Mouse (Mus musculus): Measurements from ENCODE around the gene S100a5. TPM values are rescaled to one million over a fixed set of nuclear protein-coding genes. Genes with fewer than 3 reads are reported as not detected.

The S100a5 gene
- polyA plus RNA-seq, 1 experiment: 0.43 TPM

- Histone ChIP-seq H3K36me3 (ENCODE audit: control insufficient read depth, insufficient read depth) (peaks cover 23% of the 10 kb centered on the region), H3ac (ENCODE audit: control insufficient read depth, insufficient read length, low read depth) (no peak overlapping the region), H3K79me3 (ENCODE audit: low read depth) (peaks cover 33% of the 10 kb centered on the region), H3K79me2 (ENCODE audit: control insufficient read depth, insufficient read depth) (peaks cover 51% of the 10 kb centered on the region), H3K27me3 (ENCODE audit: control insufficient read depth, insufficient read depth, insufficient read length) (no peaks in the 10 kb centered on the region), H3K4me3 (ENCODE audit: insufficient read depth, poor library complexity, severe bottlenecking) (peak overlapping the region; percentile 44)
- no peak for TF ChIP-seq MYOG (IDR thresholded peaks at IDR 0.05; ENCODE audit: control insufficient read depth, extremely low read depth, insufficient read length)
Observed at GRCm38 (mm10) chr3:90606185-90606584, 2.1 kb upstream of the S100a5 start.

GRCm38 (mm10) chr3:90607361-90607760 is 962 bp upstream of the S100a5 start:
- Histone ChIP-seq H3K4me3 (ENCODE audit: insufficient read depth, poor library complexity, severe bottlenecking) (no peak overlapping the region), H3K36me3 (ENCODE audit: control insufficient read depth, insufficient read depth) (peaks cover 23% of the 10 kb centered on the region), H3K79me3 (ENCODE audit: low read depth) (peaks cover 33% of the 10 kb centered on the region), H3K79me2 (ENCODE audit: control insufficient read depth, insufficient read depth) (peaks cover 43% of the 10 kb centered on the region), H3ac (ENCODE audit: control insufficient read depth, insufficient read length, low read depth) (no peak overlapping the region), H3K27me3 (ENCODE audit: control insufficient read depth, insufficient read depth, insufficient read length) (no peaks in the 10 kb centered on the region)
- no peak for TF ChIP-seq MYOG (IDR thresholded peaks at IDR 0.05; ENCODE audit: control insufficient read depth, extremely low read depth, insufficient read length)
- no peak for TF ChIP-seq CTCF (IDR thresholded peaks at IDR 0.05; ENCODE audit: control insufficient read depth, insufficient read depth, insufficient read length)
- no peak for TF ChIP-seq CEBPB (IDR thresholded peaks at IDR 0.05; ENCODE audit: low read depth)
- no peak for TF ChIP-seq USF1 (IDR thresholded peaks at IDR 0.05; ENCODE audit: low read depth)
- no peak for TF ChIP-seq FOSL1 (IDR thresholded peaks at IDR 0.05; ENCODE audit: insufficient read depth, low read length, poor library complexity, severe bottlenecking)
- TF ChIP-seq MYOD1 (IDR thresholded peaks at IDR 0.05; ENCODE audit: control insufficient read depth, insufficient read length, low read depth): no peak
- no peak for TF ChIP-seq MAX (IDR thresholded peaks at IDR 0.05)

- H3K4me3 ChIP-seq (ENCODE audit: insufficient read depth, poor library complexity, severe bottlenecking): no peak overlapping the region
- H3K79me3 ChIP-seq (ENCODE audit: low read depth): peaks cover 32% of the 10 kb centered on the region
- no peak for TF ChIP-seq CEBPB (IDR thresholded peaks at IDR 0.05; ENCODE audit: low read depth)
- TF ChIP-seq MYOD1 (IDR thresholded peaks at IDR 0.05; ENCODE audit: control insufficient read depth, insufficient read length, low read depth): no peak
- TF ChIP-seq MYOG (IDR thresholded peaks at IDR 0.05; ENCODE audit: control insufficient read depth, extremely low read depth, insufficient read length): no peak
- no peak for TF ChIP-seq FOSL1 (IDR thresholded peaks at IDR 0.05; ENCODE audit: insufficient read depth, low read length, poor library complexity, severe bottlenecking)
- no peak for TF ChIP-seq CTCF (IDR thresholded peaks at IDR 0.05; ENCODE audit: control insufficient read depth, insufficient read depth, insufficient read length)
- no peak for TF ChIP-seq MAX (IDR thresholded peaks at IDR 0.05)
- TF ChIP-seq USF1 (IDR thresholded peaks at IDR 0.05; ENCODE audit: low read depth): no peak
- H3ac ChIP-seq (ENCODE audit: control insufficient read depth, insufficient read length, low read depth): no peak overlapping the region
- peaks cover 38% of the 10 kb centered on the region for H3K79me2 ChIP-seq (ENCODE audit: control insufficient read depth, insufficient read depth)
- no peaks in the 10 kb centered on the region for H3K27me3 ChIP-seq (ENCODE audit: control insufficient read depth, insufficient read depth, insufficient read length)
- H3K36me3 ChIP-seq (ENCODE audit: control insufficient read depth, insufficient read depth): peaks cover 26% of the 10 kb centered on the region
Observed at GRCm38 (mm10) chr3:90609102-90609501, 779 bp downstream of the S100a5 start.

- TF ChIP-seq CTCF (IDR thresholded peaks at IDR 0.05; ENCODE audit: control insufficient read depth, insufficient read depth, insufficient read length): no peak
- no peak for TF ChIP-seq CEBPB (IDR thresholded peaks at IDR 0.05; ENCODE audit: low read depth)
- Histone ChIP-seq H3K27me3 (ENCODE audit: control insufficient read depth, insufficient read depth, insufficient read length) (no peaks in the 10 kb centered on the region), H3K79me2 (ENCODE audit: control insufficient read depth, insufficient read depth) (peaks cover 38% of the 10 kb centered on the region), H3K4me3 (ENCODE audit: insufficient read depth, poor library complexity, severe bottlenecking) (no peak overlapping the region), H3ac (ENCODE audit: control insufficient read depth, insufficient read length, low read depth) (no peak overlapping the region), H3K36me3 (ENCODE audit: control insufficient read depth, insufficient read depth) (peaks cover 31% of the 10 kb centered on the region), H3K79me3 (ENCODE audit: low read depth) (peaks cover 29% of the 10 kb centered on the region)
Observed at GRCm38 (mm10) chr3:90611494-90611893, 3.2 kb downstream of the S100a5 start.

GRCm38 (mm10) chr3:90612061-90612460 is 3.7 kb downstream of the S100a5 start:
- H3ac ChIP-seq (ENCODE audit: control insufficient read depth, insufficient read length, low read depth): no peak overlapping the region
- peaks cover 41% of the 10 kb centered on the region for H3K79me2 ChIP-seq (ENCODE audit: control insufficient read depth, insufficient read depth)
- H3K27me3 ChIP-seq (ENCODE audit: control insufficient read depth, insufficient read depth, insufficient read length): no peaks in the 10 kb centered on the region
- H3K79me3 ChIP-seq (ENCODE audit: low read depth): peaks cover 29% of the 10 kb centered on the region
- H3K36me3 ChIP-seq (ENCODE audit: control insufficient read depth, insufficient read depth): peaks cover 31% of the 10 kb centered on the region
- TF ChIP-seq CTCF (IDR thresholded peaks at IDR 0.05; ENCODE audit: control insufficient read depth, insufficient read depth, insufficient read length): no peak
- no peak for TF ChIP-seq CEBPB (IDR thresholded peaks at IDR 0.05; ENCODE audit: low read depth)
- H3K4me3 ChIP-seq (ENCODE audit: insufficient read depth, poor library complexity, severe bottlenecking): no peak overlapping the region

- peak within 1 kb of the TSS; percentile 95 for H3ac ChIP-seq (ENCODE audit: control insufficient read depth, insufficient read length, low read depth)
- H3K36me3 ChIP-seq (ENCODE audit: control insufficient read depth, insufficient read depth): peaks cover 36% of the 10 kb centered on the region
- peaks cover 29% of the 10 kb centered on the region for H3K79me3 ChIP-seq (ENCODE audit: low read depth)
- peak within 1 kb of the TSS; percentile 87 for H3K4me3 ChIP-seq (ENCODE audit: insufficient read depth, poor library complexity, severe bottlenecking)
- no peaks in the 10 kb centered on the region for H3K27me3 ChIP-seq (ENCODE audit: control insufficient read depth, insufficient read depth, insufficient read length)
- H3K79me2 ChIP-seq (ENCODE audit: control insufficient read depth, insufficient read depth): peaks cover 41% of the 10 kb centered on the region
- TF ChIP-seq MAX (IDR thresholded peaks at IDR 0.05) (peak; percentile 44), CTCF (IDR thresholded peaks at IDR 0.05; ENCODE audit: control insufficient read depth, insufficient read depth, insufficient read length) (peak; percentile 78), MYOG (IDR thresholded peaks at IDR 0.05; ENCODE audit: control insufficient read depth, extremely low read depth, insufficient read length) (no peak), CEBPB (IDR thresholded peaks at IDR 0.05; ENCODE audit: low read depth) (no peak), USF1 (IDR thresholded peaks at IDR 0.05; ENCODE audit: low read depth) (peak; percentile 82)
Observed at GRCm38 (mm10) chr3:90612728-90613291, 4.5 kb downstream of the S100a5 start, which contains the start of gene S100a6. TSS of gene S100a6 (plus strand) at chr3:90612882.
